Mouse (Mus musculus) kidney, postnatal 36 days (tissue): ENCODE measurements at regions not wholly inside any gene's neighbourhood (a gene's known extent, or its start where the extent isn't known, plus 50 kb on each side); places are given as distances from the start of the nearest gene placed in this dataset.

ENCODE experiments used
- DNase-seq, 2 experiments: peaks; one replicate each; pipeline ENCODE4 v3.0.0; 2021 to 2022; ENCODE audit warnings: mixed read lengths in 2 of 2

DNA sequence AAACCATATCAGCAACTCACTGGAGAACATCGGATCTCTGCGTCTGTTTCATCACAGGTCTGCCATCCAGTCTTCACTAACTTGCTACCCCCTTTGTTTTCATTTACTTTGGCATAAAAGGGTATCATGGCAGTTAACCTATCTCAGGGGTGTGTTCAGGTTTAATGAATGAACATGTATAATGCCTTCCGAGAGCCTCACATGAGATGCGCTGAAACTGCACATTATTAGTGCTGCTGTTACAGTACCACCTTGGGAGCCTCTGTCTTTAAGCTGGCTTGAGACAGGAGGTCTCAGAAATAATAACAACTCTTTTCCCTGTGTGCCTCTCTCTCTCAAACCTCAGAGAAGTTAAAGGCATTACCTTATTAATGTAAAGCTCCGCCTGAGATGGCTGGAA, 438.2 kb upstream of the Cited2 start:
- no peak for DNase-seq

DNA sequence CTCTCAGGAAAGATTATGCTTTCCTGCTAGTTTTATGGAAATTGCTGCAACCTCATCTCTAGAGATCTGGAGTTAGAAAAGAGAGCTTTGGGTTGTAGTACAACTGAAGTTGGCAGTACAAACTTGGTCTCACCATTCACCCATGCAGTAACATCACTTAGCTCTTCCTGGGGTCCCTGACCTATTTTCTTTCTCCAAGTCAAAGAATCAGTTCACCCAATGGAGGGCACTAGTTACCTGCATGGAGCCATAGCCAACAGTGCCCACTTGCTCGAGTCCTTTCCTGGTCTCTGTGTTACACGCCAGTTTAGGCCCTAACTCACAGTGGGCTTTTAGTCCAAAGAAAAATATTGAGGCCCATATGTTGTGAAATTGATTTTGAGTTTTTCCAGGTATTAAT, 435.9 kb upstream of the Cited2 start:
- DNase-seq = no peak

DNA sequence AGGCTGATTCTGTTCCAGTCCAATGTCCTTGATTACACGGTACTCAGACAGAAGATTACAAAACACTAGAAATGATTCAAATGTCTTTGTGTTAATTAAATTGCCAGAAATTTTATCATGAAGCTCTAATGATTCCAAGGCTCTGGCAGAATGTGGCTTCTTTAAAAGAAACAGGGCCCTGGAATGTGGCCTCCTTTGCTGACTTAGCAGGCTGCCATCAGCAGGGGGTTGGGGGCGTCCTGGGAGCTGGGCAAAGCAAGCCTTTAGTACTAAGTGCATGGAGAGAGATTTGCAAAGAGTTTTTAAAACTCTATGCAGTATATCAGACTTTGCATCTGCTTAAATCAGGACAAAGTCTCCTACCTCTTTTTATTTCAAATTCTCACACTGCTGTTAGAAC, 434.8 kb upstream of the Cited2 start:
- DNase-seq = no peak

DNA sequence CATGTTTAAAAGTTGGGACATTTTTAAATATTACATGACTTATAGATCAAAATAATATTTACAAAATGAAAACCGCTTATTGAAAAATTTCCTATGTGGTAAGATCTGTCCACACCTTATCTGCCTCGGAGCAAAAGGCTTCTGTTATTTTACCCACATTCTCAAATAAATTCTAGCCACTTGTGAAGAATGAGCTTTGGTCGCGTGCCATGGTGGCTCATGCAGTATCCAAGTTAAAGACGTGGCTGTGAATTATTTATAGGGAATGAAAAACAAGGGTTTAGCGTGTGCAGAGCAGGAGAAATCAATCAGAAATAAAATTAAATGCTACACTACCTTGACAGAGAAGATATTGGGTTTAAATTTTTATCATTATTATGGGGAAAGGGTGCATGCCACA, 430.7 kb upstream of the Cited2 start:
- peak; percentile 32 to 65 for DNase-seq

DNA sequence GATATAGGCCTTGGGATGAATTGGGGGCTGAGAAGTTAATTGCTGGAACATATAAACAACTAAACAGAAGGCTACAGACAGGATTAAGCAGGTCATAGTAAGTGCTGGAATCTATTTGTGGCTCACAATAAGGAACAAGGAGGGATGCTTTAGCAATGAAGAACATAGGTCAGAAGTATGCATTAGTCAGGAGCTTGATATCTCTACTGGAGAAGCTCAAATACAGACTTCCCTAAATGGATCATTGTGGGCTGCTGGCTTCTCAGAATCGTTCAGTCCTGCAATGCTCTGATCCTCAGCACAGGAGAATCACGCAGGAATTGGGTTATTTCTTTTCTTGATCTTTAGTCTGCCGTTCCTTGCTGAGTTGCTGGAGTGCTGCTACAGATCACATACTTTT, 428.6 kb upstream of the Cited2 start:
- DNase-seq = no peak

DNA sequence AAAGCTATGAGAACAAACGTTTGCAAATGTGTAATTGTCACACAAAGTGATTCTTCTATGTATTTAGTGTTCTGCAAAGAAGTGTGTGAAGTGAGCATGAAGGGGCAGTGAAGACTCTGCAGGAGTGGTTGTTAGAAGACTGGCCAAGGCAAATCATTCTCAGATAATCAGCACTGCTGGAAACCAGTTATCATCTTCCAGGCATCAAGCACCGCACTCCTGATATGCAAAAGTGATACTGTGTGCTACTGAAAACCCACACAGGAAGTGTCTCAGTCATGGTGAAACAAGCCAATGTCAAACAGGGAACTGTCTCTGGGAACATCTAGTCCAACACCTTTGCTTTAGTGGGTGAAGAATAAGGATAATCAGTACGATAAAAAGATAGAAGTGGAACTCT, 427.9 kb upstream of the Cited2 start:
- no peak for DNase-seq

DNA sequence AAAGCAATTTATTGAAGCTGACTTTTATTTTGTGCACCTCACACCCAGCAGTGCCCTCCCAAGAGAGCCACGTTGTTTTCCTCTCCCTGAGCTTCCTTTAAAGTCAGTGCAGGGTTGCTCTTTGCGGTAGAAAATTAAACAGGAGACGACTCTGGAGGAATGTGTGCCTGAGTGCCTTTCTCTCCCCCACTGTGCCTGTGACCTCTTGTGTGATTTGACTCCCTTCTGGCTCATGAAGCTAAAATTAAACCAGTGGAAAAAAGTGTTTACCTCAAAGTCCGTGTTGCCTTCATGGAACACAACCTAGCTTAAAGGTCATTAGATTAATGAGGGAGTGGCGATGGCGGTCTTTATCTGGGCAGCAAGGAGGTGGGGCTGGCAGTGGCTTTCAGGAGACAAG, 423.4 kb upstream of the Cited2 start:
- peak; percentile 67 to 90 for DNase-seq

DNA sequence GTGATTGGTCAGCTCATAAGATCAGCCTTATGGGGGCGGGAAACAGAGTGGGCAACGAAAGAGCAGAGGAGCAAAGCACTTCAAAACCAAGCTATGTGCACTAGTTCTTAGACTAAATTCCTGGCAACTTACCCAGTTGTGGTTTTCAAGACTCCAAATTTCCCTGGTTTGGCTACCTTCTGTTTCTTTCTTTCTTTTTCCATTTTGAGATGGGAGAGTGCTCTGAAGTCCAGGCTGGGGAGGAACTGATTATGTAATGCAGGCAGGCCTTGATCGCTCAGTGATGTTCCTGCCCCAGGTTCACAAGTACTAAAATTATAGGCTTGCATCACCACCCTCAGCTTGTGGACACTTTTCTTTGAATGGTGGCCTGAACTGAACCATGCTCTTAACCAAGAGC, 396.3 kb upstream of the Cited2 start:
- DNase-seq = no peak

DNA sequence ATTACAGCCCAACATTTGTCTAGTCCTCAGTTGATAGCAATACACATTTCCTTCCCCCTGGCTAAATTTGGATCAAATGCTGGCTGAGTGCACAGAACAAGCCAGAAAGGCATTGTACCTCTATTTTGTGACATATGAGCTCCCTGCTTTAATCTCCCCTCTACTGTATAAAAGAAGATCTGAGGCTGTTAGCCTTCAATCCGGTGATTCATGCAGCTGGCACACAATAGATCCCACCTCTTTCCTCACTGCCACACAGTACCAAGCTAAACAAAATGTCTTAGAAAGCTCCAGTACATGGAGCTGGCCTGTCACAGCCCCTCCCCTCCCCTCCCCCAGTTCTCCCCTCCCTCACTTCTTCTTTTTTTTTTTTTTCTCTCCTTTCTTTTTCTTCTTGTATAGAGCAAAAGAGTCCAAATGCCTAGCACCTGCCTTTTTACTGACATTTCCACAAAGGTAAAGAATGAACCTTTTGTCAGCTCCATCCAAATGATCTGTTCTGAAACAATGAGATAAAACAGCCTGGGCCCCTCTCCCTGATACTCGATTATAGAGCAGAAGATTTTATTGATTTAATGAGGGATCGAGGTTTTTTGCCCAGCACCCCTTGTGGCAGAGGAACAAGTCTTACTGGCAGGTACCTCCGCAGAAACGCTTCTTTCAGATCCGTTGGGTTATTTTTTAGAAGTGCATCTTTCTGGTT, 392.0 kb upstream of the Cited2 start:
- no peak for DNase-seq

DNA sequence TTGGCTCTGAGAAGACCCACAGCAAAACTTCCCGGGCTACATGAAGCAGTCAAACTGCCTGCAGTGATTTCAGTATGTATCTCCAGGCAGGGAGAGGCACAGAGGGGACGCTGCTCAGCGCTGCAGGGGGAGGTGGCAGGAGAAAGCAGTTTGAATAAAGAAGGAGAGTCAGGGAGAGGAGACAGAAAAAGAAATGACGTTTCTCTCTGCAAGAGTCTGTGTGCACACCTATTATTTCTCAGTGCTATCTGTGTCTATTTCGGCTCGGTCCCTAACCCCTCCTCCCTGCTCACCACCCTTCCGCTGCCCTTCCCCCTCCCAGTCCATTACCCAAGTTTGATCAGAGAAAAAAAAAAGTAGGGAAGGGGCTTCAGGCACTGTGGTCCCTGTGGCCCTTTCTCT, 391.4 kb upstream of the Cited2 start:
- DNase-seq = no peak

DNA sequence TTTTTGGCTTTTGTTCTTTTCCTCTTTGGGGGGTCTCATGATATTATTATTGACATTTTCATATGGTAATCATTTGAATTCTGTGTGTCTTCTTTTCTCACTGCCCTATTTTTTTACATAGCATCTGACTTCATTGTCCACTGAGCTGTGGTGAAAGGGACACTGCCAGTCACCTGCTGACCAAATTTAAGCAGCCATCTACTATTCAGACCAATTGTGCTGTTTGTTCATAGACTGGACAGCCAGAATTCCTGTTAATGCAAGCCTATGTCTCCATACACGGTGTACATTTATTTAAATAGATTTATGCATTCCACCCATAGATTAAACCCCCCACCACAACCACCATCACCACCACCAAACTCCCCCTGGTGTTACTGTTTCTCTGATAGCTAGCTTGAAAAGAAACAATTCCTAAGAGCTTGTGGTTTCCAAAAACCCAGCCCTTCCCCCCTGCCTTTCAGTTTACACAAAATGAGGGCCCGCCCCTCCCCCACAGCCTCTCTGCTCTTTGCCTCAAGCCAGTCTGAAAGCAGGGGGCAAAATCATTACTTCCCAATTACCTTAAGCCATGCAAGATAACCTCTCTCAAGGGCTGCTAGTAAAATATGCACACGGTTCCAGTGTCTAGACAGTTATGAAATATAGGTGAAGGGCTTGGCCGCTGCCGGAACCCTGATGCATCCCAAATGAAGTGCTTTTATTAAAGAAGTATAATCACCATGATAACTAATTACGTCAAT, 390.8 kb upstream of the Cited2 start:
- DNase-seq = peak; percentile 10 to 45

DNA sequence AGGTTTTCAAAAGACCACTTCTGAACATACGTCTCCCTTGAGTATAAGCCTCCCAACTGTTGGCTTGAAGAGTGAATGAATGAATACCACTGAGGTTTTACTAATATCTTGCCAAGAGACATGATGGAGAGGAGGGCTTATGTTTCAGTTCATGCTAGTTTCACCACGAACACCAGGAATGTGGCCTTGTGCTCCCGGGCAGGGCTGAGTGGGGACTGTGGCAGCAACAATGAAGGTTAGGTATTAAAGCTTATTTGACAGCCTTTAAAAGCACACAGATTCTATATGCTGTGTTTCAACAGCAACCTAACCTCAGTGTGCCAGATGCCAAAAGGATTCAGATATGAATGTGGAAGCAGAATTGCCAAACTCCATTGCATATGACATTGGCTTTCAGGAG, 390.0 kb upstream of the Cited2 start:
- no peak for DNase-seq

DNA sequence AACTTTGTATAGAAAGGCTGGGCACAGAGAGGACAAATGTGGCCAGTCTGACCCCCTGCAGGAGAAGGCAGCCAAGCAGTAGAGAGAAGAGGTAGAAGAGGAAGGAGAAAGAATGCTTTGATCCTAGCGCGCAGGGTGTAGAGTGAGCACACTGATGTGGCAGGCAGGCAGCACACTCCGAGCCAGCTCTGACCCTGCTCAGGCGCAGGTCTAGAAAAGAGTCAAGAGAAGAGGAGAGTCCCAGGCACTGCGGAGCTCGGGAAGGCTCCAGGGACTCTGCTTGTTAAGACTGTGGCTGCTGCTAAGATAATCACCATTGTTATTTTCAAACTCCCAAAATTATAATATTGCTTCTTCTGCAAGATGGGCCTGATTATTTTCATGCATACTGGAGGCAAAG, 389.3 kb upstream of the Cited2 start:
- no peak for DNase-seq

DNA sequence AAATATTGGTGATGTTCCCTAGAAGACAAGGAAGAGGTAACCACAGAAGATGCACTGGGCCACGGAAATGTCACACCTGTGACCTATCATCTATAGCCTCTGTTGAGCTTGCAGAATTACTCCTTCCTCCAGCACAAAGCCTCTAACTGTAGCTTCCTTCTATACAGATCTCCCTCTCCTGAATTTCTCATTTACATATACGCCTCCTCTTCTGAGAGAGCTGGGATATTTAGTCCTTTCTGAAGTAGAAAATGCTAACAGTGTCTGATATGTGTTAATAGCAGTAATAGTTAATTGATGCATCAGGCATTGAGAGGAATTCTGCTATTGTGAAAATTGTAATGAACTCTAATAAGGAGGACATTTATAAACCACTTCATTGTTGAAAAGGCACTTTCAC, 385.8 kb upstream of the Cited2 start:
- DNase-seq = no peak

DNA sequence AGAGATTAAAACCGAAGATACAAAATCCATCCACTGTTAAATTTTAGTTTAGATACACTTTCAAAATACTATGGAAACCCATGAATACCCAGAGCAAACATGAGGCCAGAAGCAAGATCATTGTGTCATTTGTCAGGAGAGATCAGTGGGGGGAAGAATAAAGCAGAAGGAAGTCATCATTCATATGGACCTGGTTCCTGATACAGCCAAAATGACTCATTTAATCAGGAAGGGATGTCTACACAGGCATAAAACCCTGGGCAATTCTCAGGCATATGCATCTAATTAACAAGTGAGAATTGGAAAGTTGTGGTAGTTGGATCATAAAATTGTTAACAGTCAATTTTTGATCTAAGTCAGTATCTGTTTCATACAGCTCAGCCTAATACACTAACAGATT, 379.2 kb upstream of the Cited2 start:
- no peak for DNase-seq

DNA sequence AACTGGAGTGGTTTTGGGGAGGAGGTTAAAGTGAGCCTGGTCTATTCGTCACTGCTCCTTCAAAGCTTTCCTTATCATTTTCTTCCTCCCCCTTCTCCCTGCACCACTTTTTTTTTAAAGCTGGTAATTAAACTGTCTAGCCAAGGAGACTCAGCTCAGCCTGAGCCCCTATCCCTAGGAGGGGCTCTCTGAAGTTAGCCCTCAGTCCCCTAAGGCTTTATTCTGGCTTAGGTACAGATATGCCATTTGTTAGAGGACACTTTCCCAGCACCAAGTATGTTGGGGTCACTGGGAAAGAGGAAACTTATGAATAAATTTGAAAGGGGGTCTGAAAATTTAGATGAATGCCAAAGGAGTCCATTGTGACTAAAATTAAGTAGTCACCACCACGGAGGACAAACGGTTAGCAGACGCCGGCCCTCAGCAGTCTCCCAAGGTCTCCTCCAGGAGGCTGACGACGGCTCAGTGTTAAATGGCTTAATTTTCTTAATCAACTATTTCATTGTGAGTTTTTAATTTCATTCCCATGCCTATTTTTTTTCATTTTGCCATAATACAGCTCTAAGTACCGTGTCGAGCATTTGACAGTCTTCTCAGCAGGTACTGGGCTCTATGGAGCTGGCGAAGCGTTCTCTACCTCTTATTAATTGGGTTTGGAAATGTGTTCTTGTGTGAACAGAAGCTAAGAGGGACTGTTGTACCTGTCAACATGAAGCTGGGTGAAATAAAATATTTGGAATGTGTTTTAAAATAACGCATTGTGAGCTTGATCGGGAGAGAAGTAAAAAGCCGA, 370.6 kb upstream of the Cited2 start:
- DNase-seq = no peak

DNA sequence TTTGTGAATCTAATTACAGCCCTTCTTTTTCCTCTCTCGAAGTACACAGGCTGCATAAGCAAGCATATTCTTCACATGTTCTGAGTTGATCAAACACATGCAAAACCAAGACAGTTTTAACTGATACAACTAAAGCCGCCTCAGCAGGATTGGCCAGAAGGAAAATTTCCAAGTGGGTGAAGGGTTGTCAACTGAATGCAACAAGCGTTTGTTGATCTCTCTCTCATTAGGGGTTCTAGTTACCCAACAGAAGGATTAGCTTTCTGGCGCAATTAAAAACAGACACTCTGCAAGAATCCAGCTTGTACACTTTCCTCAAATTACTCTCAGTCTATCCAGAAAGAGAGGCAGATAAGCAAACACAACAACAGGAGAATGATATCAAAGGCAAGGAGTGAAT, 367.5 kb upstream of the Cited2 start:
- DNase-seq = peak; percentile 15 to 32

DNA sequence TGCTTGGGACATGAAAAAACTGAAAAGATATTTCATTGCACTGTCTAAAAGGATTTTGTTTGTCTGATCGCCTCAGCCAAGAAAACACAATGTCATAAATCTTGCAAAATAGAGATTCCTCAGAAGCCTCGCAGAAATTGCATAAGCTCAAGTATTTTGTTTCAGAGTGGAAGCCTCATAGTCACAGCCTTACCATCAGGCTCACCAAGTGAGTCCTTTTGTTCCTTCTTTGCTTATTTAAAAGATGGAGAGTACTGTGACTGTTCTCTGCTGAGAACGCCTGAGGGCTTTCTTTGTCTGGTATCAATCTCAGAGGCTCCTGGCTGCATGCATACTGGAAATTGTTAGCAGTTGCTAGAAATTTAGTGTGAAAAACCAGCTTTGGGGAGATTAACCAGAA, 367.0 kb upstream of the Cited2 start:
- DNase-seq = peak in 1 of 2 experiments; percentile 21

DNA sequence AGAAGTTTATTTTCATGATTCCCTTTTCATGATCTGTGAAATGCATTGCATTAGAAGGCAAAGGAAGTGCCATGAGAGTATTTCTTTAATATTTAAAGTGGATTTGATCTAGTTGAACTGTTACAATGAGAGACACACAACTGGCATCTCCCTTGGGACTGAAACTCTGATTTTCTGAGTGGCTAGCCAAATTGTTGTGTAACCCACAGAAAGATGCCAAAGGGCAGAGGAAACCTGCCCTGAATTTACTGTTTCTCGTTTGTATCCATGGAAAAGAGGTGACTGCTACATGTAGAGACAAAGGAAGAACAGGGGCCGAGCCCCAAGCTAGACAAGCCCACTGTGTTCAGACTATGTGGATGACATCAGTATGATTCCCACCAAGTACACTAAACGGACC, 360.4 kb upstream of the Cited2 start:
- DNase-seq = peak; percentile 39 to 56

DNA sequence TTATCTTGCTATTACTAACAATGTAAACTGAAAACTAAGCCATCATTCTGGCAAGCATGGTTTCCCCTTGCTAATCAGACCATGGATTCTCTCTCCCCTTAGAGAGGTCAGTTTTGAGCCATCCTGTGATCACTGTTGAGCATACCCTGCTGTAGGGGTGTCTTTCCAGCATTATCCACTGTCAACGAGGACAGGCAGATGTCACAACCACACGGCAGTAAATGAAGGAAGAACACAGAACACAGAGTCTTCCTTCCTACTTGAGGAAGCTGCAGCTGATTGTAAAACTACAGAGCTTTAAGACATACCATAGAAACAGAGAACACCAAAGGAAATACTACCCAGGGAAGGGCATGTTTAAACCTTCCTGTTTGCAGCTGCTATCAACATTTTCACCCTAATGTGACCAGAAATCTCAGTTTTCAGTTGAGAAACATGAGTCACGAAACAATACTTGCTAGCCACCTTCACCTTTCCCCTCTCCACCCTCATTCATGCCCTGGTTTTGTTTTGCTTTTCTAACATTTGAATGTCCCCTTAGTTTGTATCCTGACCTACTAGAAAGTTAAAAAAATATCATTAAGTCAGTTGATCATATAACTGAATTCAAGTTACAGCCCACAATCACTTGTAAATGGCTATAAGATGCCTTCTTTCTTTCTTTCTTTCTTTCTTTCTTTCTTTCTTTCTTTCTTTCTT, 356.8 kb upstream of the Cited2 start:
- no peak for DNase-seq

DNA sequence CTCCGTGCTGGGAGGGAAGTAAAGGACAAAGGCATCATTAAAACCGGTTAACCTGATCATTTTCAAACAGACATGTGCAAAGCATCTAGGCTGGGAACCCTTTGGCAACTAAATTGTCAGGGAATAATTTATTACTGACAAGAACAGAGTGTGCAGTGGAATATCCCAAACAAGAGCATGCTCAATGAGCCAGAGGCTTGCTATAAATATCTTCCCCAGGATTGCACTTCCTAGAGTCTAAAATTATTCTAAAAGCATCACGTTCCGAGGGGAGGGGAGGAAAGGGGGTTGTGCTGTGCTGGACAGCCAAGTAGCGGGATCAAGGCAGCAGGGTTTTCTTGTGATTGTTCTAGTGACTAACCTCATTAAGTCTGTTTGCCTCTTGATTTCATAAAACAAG, 356.0 kb upstream of the Cited2 start:
- peak; percentile 53 to 80 for DNase-seq

DNA sequence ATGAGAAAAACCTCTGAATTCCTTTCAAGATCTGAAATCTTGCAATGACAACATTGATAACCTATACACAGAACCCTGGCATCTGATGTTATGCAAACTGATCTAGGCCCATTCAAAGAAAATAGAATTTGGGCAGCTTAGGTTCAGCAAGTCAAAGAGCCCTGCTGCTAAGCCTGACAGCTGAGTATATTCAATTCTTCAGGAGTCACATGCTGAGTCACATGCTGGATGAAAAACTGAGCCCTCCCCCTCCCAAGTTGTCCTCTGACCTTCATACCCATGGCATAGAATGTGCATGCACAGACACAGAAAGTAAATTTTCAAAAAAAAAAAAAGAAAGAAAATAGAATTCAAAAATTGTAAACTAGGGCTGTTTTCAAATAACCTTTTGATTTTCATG, 355.6 kb upstream of the Cited2 start:
- peak; percentile 8 to 30 for DNase-seq

DNA sequence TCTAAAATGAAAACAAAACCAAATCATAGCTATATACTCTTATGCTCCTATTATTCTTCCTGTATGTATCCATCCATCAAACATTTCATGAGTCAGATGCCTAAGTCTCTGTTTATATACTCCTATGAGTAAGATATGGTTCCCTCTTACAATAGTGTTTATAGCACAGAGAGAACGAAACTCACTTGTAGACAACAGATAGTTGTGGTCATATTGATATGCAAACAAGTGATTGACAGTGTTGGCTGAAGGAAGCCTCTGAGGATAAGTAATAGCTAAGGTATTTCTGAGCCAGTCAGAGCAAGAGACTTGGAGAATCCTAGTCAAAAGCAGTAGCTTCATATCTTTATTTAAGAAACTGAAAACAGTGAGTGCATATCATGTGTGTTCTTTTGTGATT, 354.4 kb upstream of the Cited2 start:
- no peak for DNase-seq
